Mouse (Mus musculus) small intestine, adult 2 months (tissue): ENCODE measurements around the gene Mrps5.

Experiments used
- CTCF ChIP-seq: fragments of 200-500 bp; IDR thresholded peaks from 2 replicates; pipeline ENCODE4 v1.5.1; 2012; ENCODE audit warnings: low read depth, mild to moderate bottlenecking, control low read depth, inconsistent platforms, low read length, moderate library complexity, mixed read lengths; ENCODE audit not compliant: insufficient replicate concordance, insufficient read length; ENCODE audit errors: extremely low read depth
- POLR2A ChIP-seq: fragments of 200-500 bp; IDR thresholded peaks from 2 replicates; pipeline ENCODE4 v1.6.1; 2012; ENCODE audit warnings: low read depth, mild to moderate bottlenecking, control low read depth, inconsistent platforms, low read length, moderate library complexity

- TF ChIP-seq CTCF (no peak), POLR2A (no peak)
Observed at GRCm38 (mm10) chr2:127627354-127627753, 40.3 kb downstream of the Mrps5 start.
